Mouse (Mus musculus) ES-Bruce4 (cell line): ENCODE results near the gene Myof.

ENCODE experiments used
- CTCF ChIP-seq: IDR thresholded peaks from one replicate; pipeline ENCODE4 v1.8.1; 2011; ENCODE audit warnings: low read depth, low read length
- POLR2A ChIP-seq: IDR thresholded peaks from one replicate; pipeline ENCODE4 v1.8.1; 2011; ENCODE audit warnings: low read length; ENCODE audit not compliant: insufficient read depth

DNA sequence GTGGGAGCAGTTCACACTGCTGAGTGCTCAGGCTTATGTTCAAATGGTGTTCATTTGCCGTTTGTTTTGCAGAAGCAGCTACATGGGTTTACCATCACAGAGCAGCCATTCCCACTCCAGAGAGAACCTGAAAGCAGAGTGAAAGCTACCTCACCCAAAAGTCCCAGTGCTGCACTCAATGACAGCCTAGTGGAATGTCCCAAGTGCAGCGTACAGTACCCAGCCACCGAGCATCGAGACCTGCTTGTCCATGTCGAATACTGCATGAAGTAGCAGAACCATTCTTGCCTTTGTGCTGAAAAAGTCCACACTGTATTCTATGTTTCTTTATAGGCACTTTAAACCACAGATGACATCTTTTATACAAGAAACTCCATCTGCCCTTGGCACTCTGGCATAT, 29.8 kb upstream of the Myof start:
- TF ChIP-seq CTCF (no peak), POLR2A (no peak)
